Mouse (Mus musculus): Measurements from ENCODE around the gene Tmem59.

DNA sequence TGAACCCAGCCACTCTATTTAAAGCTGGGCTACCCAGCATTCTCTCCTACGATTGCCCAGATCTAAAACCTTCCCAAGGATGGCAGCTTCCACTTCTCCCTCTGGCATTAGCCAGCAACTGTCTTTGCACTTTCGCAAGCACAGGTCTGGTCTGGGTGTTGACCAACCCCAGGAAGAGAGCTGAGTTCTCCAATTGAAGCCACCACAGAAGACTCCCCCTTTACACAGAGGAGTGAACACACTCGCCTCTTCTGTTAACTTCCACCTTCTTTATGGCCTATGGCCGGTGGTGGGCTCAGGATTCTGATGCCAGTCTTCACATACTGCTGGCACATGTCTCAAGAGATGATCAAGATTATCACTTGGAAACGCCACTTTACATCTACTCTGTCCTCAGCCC is 10.4 kb upstream of the Tmem59 start:
- TF ChIP-seq CTCF (IDR thresholded peaks at IDR 0.05) = no peak
- TF ChIP-seq POLR2A (IDR thresholded peaks at IDR 0.05; ENCODE audit: insufficient read depth, low read depth, low read length) = no peak
- TF ChIP-seq EP300 (IDR thresholded peaks at IDR 0.05; ENCODE audit: insufficient read depth, low read depth, low read length) = no peak
